Mouse (Mus musculus) intestine, postnatal 0 days (tissue): ENCODE measurements around the gene Dync1h1. TPM values are rescaled to one million over a fixed set of nuclear protein-coding genes. Genes with fewer than 3 reads are reported as not detected.

Experiments used
- ATAC-seq: fragments of 200-750 bp; cut with Nextera tagmentation; 2 replicates; pipeline ENCODE4 v1.8.0; 2017; ENCODE audit warnings: mild to moderate bottlenecking, moderate TSS enrichment, moderate library complexity
- H3K27ac ChIP-seq: fragments of 300-500 bp; sonication (generic); 2 replicates; pipeline ENCODE4 v1.5.1; 2014; ENCODE audit warnings: mild to moderate bottlenecking, low read depth, low read length, moderate library complexity
- H3K27me3 ChIP-seq: fragments of 300-500 bp; sonication (generic); replicated peaks from 2 replicates; pipeline ENCODE4 v1.6.1; 2014; ENCODE audit warnings: low read length, mixed read lengths; ENCODE audit not compliant: control insufficient read depth, insufficient read depth
- H3K36me3 ChIP-seq: fragments of 300-500 bp; sonication (generic); 2 replicates; pipeline ENCODE4 v1.6.1; 2014; ENCODE audit warnings: mild to moderate bottlenecking, moderate library complexity; ENCODE audit not compliant: control insufficient read depth, insufficient read depth
- H3K4me1 ChIP-seq: fragments of 300-500 bp; sonication (generic); replicated peaks from 2 replicates; pipeline ENCODE4 v1.6.1; 2014; ENCODE audit warnings: antibody characterized with exemption, low read length, mixed read lengths; ENCODE audit not compliant: control insufficient read depth, insufficient read depth
- H3K4me2 ChIP-seq: fragments of 300-500 bp; sonication (generic); replicated peaks from 2 replicates; pipeline ENCODE4 v1.6.1; 2014; ENCODE audit warnings: low read depth, mild to moderate bottlenecking, moderate library complexity
- H3K4me3 ChIP-seq: fragments of 300-500 bp; sonication (generic); 2 replicates; pipeline ENCODE4 v1.5.1; 2014; ENCODE audit warnings: low read depth, low read length
- H3K9ac ChIP-seq: fragments of 300-500 bp; sonication (generic); 2 replicates; pipeline ENCODE4 v1.6.1; 2014; ENCODE audit warnings: mild to moderate bottlenecking, low read depth, low read length
- H3K9me3 ChIP-seq: fragments of 300-500 bp; sonication (generic); 2 replicates; pipeline ENCODE4 v1.6.1; 2016; ENCODE audit warnings: mixed run types; ENCODE audit not compliant: control insufficient read depth
- CTCF ChIP-seq: sonication (generic); IDR thresholded peaks from 2 replicates; pipeline ENCODE4 v1.5.1; 2016; ENCODE audit warnings: low read depth, mild to moderate bottlenecking, control low read depth, antibody characterized with exemption, moderate library complexity
- WGBS: fragments of 180-500 bp; shearing (Covaris S2); extraction: QIAGEN DNeasy Blood & Tissue Kit; methylation state at CpG from one replicate; pipeline ENCODE4 v1.1.7; 2014; 5-methylcytosine and 5-hydroxymethylcytosine counted together
- microRNA-seq: library from miRNA; unstranded; fragments of <30 nt; microRNA quantifications from one replicate; pipeline ENCODE4, GENCODE M21; 2016
- polyA plus RNA-seq: library from polyadenylated mRNA; unstranded; fragments of >200 nt; fragmentation: Nextera tagmentation; extraction: Ambion mirVana; gene quantifications from 2 replicates; pipeline ENCODE4 v1.2.1, GENCODE M21; 2015

Gene Dync1h1
- polyA plus RNA-seq, 1 experiment from 2014 or later, result 19.7 TPM

GRCm38 (mm10) chr12:110706337-110707231, 105.3 kb downstream of the Dync1h1 start:
- no peaks in the 10 kb centered on the region for H3K9me3 ChIP-seq
- H3K4me2 ChIP-seq, result peak overlapping the region; percentile 64
- peak; percentile 50; the same call in 1 of the 2 replicates for TF ChIP-seq CTCF
- no peaks in the 10 kb centered on the region for H3K27me3 ChIP-seq
- peaks cover 8% of the 10 kb centered on the region; the same call in 1 of the 2 replicates for H3K4me1 ChIP-seq
- 3% methylated on average over 27 of the region's 27 CpGs for WGBS
- peak overlapping the region; percentile 2; the same call in 1 of the 2 replicates for H3K9ac ChIP-seq
- peak overlapping the region; percentile 38 for H3K4me3 ChIP-seq
- peak overlapping the region; percentile 51 for H3K27ac ChIP-seq
- peak; percentile 56 for ATAC-seq
- H3K36me3 ChIP-seq, result no peaks in the 10 kb centered on the region

- no peaks in the 10 kb centered on the region for H3K9me3 ChIP-seq
- ATAC-seq, result no peak
- no peak overlapping the region for H3K27ac ChIP-seq
- H3K4me2 ChIP-seq, result no peak overlapping the region
- no peak overlapping the region for H3K4me3 ChIP-seq
- no peak overlapping the region for H3K9ac ChIP-seq
- H3K4me1 ChIP-seq, result peaks cover 8% of the 10 kb centered on the region; the same call in 1 of the 2 replicates
- no peaks in the 10 kb centered on the region for H3K27me3 ChIP-seq
- no peaks in the 10 kb centered on the region for H3K36me3 ChIP-seq
- TF ChIP-seq CTCF, result no peak
- 88% methylated on average over 7 of the region's 7 CpGs for WGBS
Observed at GRCm38 (mm10) chr12:110707451-110707850, 106.2 kb downstream of the Dync1h1 start.

- WGBS, result 53% methylated on average over 5 of the region's 5 CpGs
- TF ChIP-seq CTCF, result no peak
Observed at GRCm38 (mm10) chr12:110711270-110711669, 110.0 kb downstream of the Dync1h1 start.

GRCm38 (mm10) chr12:110713784-110714183, 112.5 kb downstream of the Dync1h1 start:
- Histone ChIP-seq H3K9me3 (no peaks in the 10 kb centered on the region), H3K9ac (no peak overlapping the region), H3K27me3 (no peaks in the 10 kb centered on the region; the same call in 1 of the 2 replicates), H3K27ac (no peak overlapping the region), H3K4me1 (no peaks in the 10 kb centered on the region), H3K4me3 (no peak overlapping the region), H3K4me2 (no peak overlapping the region), H3K36me3 (no peaks in the 10 kb centered on the region)
- 96% methylated on average over 6 of the region's 6 CpGs for WGBS
- TF ChIP-seq CTCF, result peak; percentile 56
- ATAC-seq, result no peak

More at GRCm38 (mm10) chr12:110711270-110711669, 110.0 kb downstream of the Dync1h1 start:
- H3K36me3 ChIP-seq, result no peaks in the 10 kb centered on the region
- no peak for ATAC-seq
- H3K9me3 ChIP-seq, result no peaks in the 10 kb centered on the region
- no peak overlapping the region for H3K27ac ChIP-seq
- H3K27me3 ChIP-seq, result no peaks in the 10 kb centered on the region
- no peak overlapping the region for H3K4me2 ChIP-seq
- H3K4me1 ChIP-seq, result peaks cover 8% of the 10 kb centered on the region; the same call in 1 of the 2 replicates
- H3K4me3 ChIP-seq, result no peak overlapping the region
- no peak overlapping the region for H3K9ac ChIP-seq

- Histone ChIP-seq H3K27me3 (no peaks in the 10 kb centered on the region; the same call in 1 of the 2 replicates), H3K4me2 (no peak overlapping the region), H3K27ac (no peak overlapping the region), H3K36me3 (no peaks in the 10 kb centered on the region), H3K9ac (no peak overlapping the region), H3K9me3 (no peaks in the 10 kb centered on the region), H3K4me1 (no peaks in the 10 kb centered on the region), H3K4me3 (no peak overlapping the region)
- ATAC-seq, result no peak
- TF ChIP-seq CTCF, result no peak
- WGBS, result 81% methylated on average over 6 of the region's 6 CpGs
Observed at GRCm38 (mm10) chr12:110714215-110714614, 113.0 kb downstream of the Dync1h1 start.

- H3K4me1 ChIP-seq, result no peaks in the 10 kb centered on the region
- H3K27ac ChIP-seq, result no peak overlapping the region
- no peaks in the 10 kb centered on the region; the same call in 1 of the 2 replicates for H3K27me3 ChIP-seq
- no peak overlapping the region for H3K4me2 ChIP-seq
- ATAC-seq, result no peak
- 9% methylated on average over 5 of the region's 5 CpGs for WGBS
- H3K4me3 ChIP-seq, result no peak overlapping the region
- TF ChIP-seq CTCF, result no peak
- no peak overlapping the region for H3K9ac ChIP-seq
- H3K9me3 ChIP-seq, result no peaks in the 10 kb centered on the region
- H3K36me3 ChIP-seq, result no peaks in the 10 kb centered on the region
Observed at GRCm38 (mm10) chr12:110716004-110716403, 114.8 kb downstream of the Dync1h1 start.

Small RNA genes lying within 50 kb of the gene (microRNA-seq; reads per million reads assigned to microRNA genes)
- gene Gm27299, result not detected

Other genes with a start within 250 kb of the Dync1h1 start
- gene Ppp2r5c, start 154.3 kb upstream of the Dync1h1 start, polyA plus RNA-seq, result 138 and 143 TPM in 2 replicates
- gene 1700001K19Rik, start 81.2 kb downstream of the Dync1h1 start, polyA plus RNA-seq, result not detected in 2 replicates
- gene Hsp90aa1, start 101.3 kb downstream of the Dync1h1 start, polyA plus RNA-seq, result 269 and 296 TPM in 2 replicates
- gene Wdr20, start 136.5 kb downstream of the Dync1h1 start, polyA plus RNA-seq, result 12.3 and 14.7 TPM in 2 replicates
- gene Mok, start 239.5 kb downstream of the Dync1h1 start, polyA plus RNA-seq, result 0.80 and 0.85 TPM in 2 replicates
- gene Zfp839, start 248.8 kb downstream of the Dync1h1 start, polyA plus RNA-seq, result 1.6 and 2.3 TPM in 2 replicates